Mouse (Mus musculus): ENCODE measurements around the gene Gm11032. TPM values are rescaled to one million over a fixed set of nuclear protein-coding genes. Genes with fewer than 3 reads are reported as not detected.

Gene Gm11032
- polyA plus RNA-seq, 1 experiment from 2014 or later = not detected

DNA sequence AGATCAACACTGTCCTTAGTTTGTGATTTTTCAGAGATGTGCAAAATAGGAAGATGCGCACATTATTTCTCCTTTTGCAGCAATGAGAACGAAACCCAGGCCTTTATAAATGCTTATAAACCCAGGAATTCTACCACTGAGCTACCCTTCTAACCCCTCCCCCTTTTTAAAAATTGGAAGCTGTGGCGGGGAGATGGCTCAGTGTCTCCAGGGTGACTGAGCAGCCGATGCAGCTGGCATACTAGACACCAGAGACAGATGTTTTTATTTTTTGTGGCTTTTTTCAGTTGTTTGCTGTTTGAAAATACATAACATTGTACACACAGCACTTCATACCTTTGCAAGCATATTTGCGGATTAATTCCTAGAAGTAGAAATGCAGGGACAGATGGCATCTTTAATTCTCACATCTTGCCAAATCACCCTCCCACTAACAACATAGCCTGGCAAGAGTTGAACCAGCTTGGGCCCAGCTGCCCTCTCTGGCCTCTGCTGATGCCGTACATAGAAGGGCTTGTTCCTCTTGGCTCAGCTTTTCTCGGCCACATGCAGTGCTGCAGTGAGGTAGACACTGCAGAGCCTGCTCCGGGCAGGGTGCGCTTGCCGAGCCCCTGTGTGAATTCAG, 42.1 kb downstream of the Gm11032 start:
- WGBS = 87% methylated on average over 10 of the region's 10 CpGs
- Histone ChIP-seq H3K27me3 (replicated peaks; ENCODE audit: control insufficient read depth, insufficient read depth, low read length) (no peaks in the 10 kb centered on the region), H3K9ac (ENCODE audit: low read depth, low read length) (no peak overlapping the region), H3K9me3 (ENCODE audit: control insufficient read depth, low read length) (no peaks in the 10 kb centered on the region), H3K27ac (ENCODE audit: low read length) (no peak overlapping the region), H3K4me1 (ENCODE audit: control insufficient read depth, insufficient read depth, low read length) (peaks cover 3% of the 10 kb centered on the region; the same call in 1 of the 2 replicates), H3K4me2 (ENCODE audit: low read depth, low read length) (no peak overlapping the region), H3K36me3 (ENCODE audit: control insufficient read depth, insufficient read depth, low read length) (peaks cover 12% of the 10 kb centered on the region), H3K4me3 (ENCODE audit: low read length) (no peak overlapping the region)
- no peak for ATAC-seq

GRCm38 (mm10) chr11:4662496-4662878, 42.6 kb downstream of the Gm11032 start:
- WGBS = 87% methylated on average over 11 of the region's 11 CpGs
- Histone ChIP-seq H3K4me3 (ENCODE audit: low read length) (no peak overlapping the region), H3K36me3 (ENCODE audit: control insufficient read depth, insufficient read depth, low read length) (peaks cover 12% of the 10 kb centered on the region)

More at GRCm38 (mm10) chr11:4662496-4662878, 42.6 kb downstream of the Gm11032 start:
- Histone ChIP-seq H3K9ac (ENCODE audit: low read depth, low read length) (no peak overlapping the region), H3K27me3 (replicated peaks; ENCODE audit: control insufficient read depth, insufficient read depth, low read length) (no peaks in the 10 kb centered on the region), H3K4me2 (ENCODE audit: low read depth, low read length) (no peak overlapping the region), H3K9me3 (ENCODE audit: control insufficient read depth, low read length) (no peaks in the 10 kb centered on the region), H3K4me1 (ENCODE audit: control insufficient read depth, insufficient read depth, low read length) (peaks cover 3% of the 10 kb centered on the region; the same call in 1 of the 2 replicates), H3K27ac (ENCODE audit: low read length) (no peak overlapping the region)
- ATAC-seq = no peak

Other genes with a start within 250 kb of the Gm11032 start
- gene Hormad2, start 179.0 kb upstream of the Gm11032 start, polyA plus RNA-seq (2015; fragmentation: Nextera tagmentation; extraction: Ambion mirVana) = 0.22 and 0.35 TPM in 2 replicates
- gene Mtmr3, start 25.2 kb upstream of the Gm11032 start, polyA plus RNA-seq (2015; fragmentation: Nextera tagmentation; extraction: Ambion mirVana) = 15.4 and 18.5 TPM in 2 replicates
- gene Ascc2, start 17.7 kb downstream of the Gm11032 start, polyA plus RNA-seq (2015; fragmentation: Nextera tagmentation; extraction: Ambion mirVana) = 32.0 and 32.8 TPM in 2 replicates
- 1,259 and 1,267 TPM in 2 replicates for gene Uqcr10, start 84.3 kb downstream of the Gm11032 start, polyA plus RNA-seq (2015; fragmentation: Nextera tagmentation; extraction: Ambion mirVana)
- 64.8 and 66.0 TPM in 2 replicates for gene Zmat5, start 84.6 kb downstream of the Gm11032 start, polyA plus RNA-seq (2015; fragmentation: Nextera tagmentation; extraction: Ambion mirVana)
- 0.07 and 0.15 TPM in 2 replicates for gene Cabp7, start 126.7 kb downstream of the Gm11032 start, polyA plus RNA-seq (2015; fragmentation: Nextera tagmentation; extraction: Ambion mirVana)
- gene Nf2, start 229.5 kb downstream of the Gm11032 start, polyA plus RNA-seq (2015; fragmentation: Nextera tagmentation; extraction: Ambion mirVana) = 38.0 and 38.8 TPM in 2 replicates

All from intestine, embryonic 16.5 days (tissue).